ENCODE assay signal across 10 mouse cellular contexts in genomic region chr10:116260658-116261433, GRCm38 (mm10). TPM values are rescaled to one million over a fixed set of nuclear protein-coding genes. Genes with fewer than 3 reads are reported as not detected.
DNase-seq lines count a peak whose midpoint lies in the region; ATAC-seq and TF ChIP-seq lines count a peak whose summit lies in the region.
"Had no signal": no experiment of that assay in that cellular context is flagged by ENCODE, and none has a peak within 500 bp of the region (broad histone marks: within the 10 kb centered on the region; RNA-seq: fewer than 3 reads in every experiment).

No protein-coding gene starts in this region.

- H3K4me3 ChIP-seq in gastrocnemius, adult 2 months, result peak overlapping the region; percentile 34; the same call in 1 of the 2 replicates
- no peak overlapping the region for H3K4me3 ChIP-seq in heart, embryonic 12.5 days
- no peak overlapping the region for H3K4me3 ChIP-seq in left cerebral cortex, adult 2 months
- H3K4me3 ChIP-seq: stomach, embryonic 15.5 days had no signal

- peak; percentile 34 for DNase-seq in gastrocnemius, adult 2 months
- DNase-seq in gastrocnemius, adult 8-10 months (ENCODE audit: low spot score in 2 of 2), result no peak
- peak; percentile 49 for DNase-seq in 3134 (ENCODE audit: extremely low read depth, insufficient read length, low spot score)
- peak; percentile 79 for DNase-seq in brain, adult 2 months (ENCODE audit: low read depth, low spot score)
- peak; percentile 30 to 32 for DNase-seq in left cerebral cortex, adult 2 months (ENCODE audit: extremely low spot score in 1 of 2, low spot score in 2 of 2)
- peak; percentile 19 for DNase-seq in skeletal muscle tissue, adult 2 months (ENCODE audit: low read depth, low spot score)
- DNase-seq in cerebellum, postnatal 4 days (ENCODE audit: low spot score in 2 of 2), result no peak

- intact Hi-C loops in gastrocnemius, adult 2 months (cut with DNase I), result loop anchor here (5.0 kb wide), 1 partner anchor 54 kb away; no protein-coding TSS in a partner anchor
- intact Hi-C loops in left cerebral cortex, adult 2 months (cut with DNase I), result no loop called here

- H3K9ac ChIP-seq in heart, embryonic 12.5 days, result 0 out of 2 replicates have a peak overlapping the region, but pooled peaks have one; percentile 4
- H3K9ac ChIP-seq: stomach, embryonic 15.5 days had no signal

- no peak for TF ChIP-seq CTCF in gastrocnemius, adult 2 months (IDR thresholded peaks at IDR 0.05)
- no peak for TF ChIP-seq CTCF in left cerebral cortex, adult 2 months (IDR thresholded peaks at IDR 0.05)

- peaks cover 35% of the 10 kb centered on the region for H3K4me1 ChIP-seq in heart, embryonic 12.5 days (replicated peaks)
- H3K4me1 ChIP-seq: stomach, embryonic 15.5 days had no signal

- H3K9me3 ChIP-seq in heart, embryonic 12.5 days (replicated peaks), result no peaks in the 10 kb centered on the region
- H3K9me3 ChIP-seq: stomach, embryonic 15.5 days had no signal

- H3K27ac ChIP-seq in gastrocnemius, adult 2 months, result peak overlapping the region; percentile 69
- peak overlapping the region; percentile 93 for H3K27ac ChIP-seq in heart, embryonic 12.5 days (ENCODE audit: poor library complexity, severe bottlenecking)
- H3K27ac ChIP-seq in left cerebral cortex, adult 2 months, result peak overlapping the region; percentile 89
- H3K27ac ChIP-seq: stomach, embryonic 15.5 days had no signal

- no peaks in the 10 kb centered on the region for H3K36me3 ChIP-seq in heart, embryonic 12.5 days
- H3K36me3 ChIP-seq: stomach, embryonic 15.5 days had no signal

- ATAC-seq in heart, embryonic 12.5 days (ENCODE audit: insufficient number of reproducible peaks, low FRiP score), result peak; percentile 84

- 6% methylated on average over 13 of the region's 13 CpGs for WGBS in heart, embryonic 12.5 days

- H3K27me3 ChIP-seq in heart, embryonic 12.5 days (replicated peaks), result no peaks in the 10 kb centered on the region
- H3K27me3 ChIP-seq: stomach, embryonic 15.5 days had no signal

- H3K4me2 ChIP-seq in heart, embryonic 12.5 days, result peak overlapping the region; percentile 31
- H3K4me2 ChIP-seq: stomach, embryonic 15.5 days had no signal

RNA-seq across cellular contexts. Expression of gene Ptprb, which starts 14.5 kb away (rescaled TPM):
- total RNA-seq in gastrocnemius, adult 2 months (2021), result 10 to 100 TPM; 22.3 to 32.2 TPM
- total RNA-seq in gastrocnemius, adult 8-10 months (2022), result 10 to 100 TPM; 16.5 to 22.8 (median 20.0) TPM
- polyA plus RNA-seq in heart, embryonic 12.5 days (2016; fragmentation: Nextera tagmentation; extraction: Ambion mirVana), result 11.1 and 14.6 TPM in 2 replicates
- total RNA-seq in left cerebral cortex, adult 2 months (2021), result 10 to 100 TPM; 17.0 to 19.8 TPM
- total RNA-seq: MEL had no signal

Comparison
In these comparisons a context has a peak if more than half of its experiments do, and no peak if none do; other contexts are left out.
1. DNase-seq: peak in gastrocnemius, adult 2 months (single experiment), 3134 (single experiment), brain, adult 2 months (single experiment), left cerebral cortex, adult 2 months (2 of 2) and skeletal muscle tissue, adult 2 months (single experiment); none in gastrocnemius, adult 8-10 months (0 of 2) and cerebellum, postnatal 4 days (0 of 2).
2. Peak in every context shown above with its lines, with median percentiles within 50 percentile points of each other: H3K27ac ChIP-seq.